Comparison of ENCODE assay signal across 13 mouse cellular contexts in genomic region chr13:45904955-45905354, GRCm38 (mm10). TPM values are rescaled to one million over a fixed set of nuclear protein-coding genes. Genes with fewer than 3 reads are reported as not detected.
DNase-seq lines count a peak whose midpoint lies in the region; ATAC-seq lines count a peak whose summit lies in the region.
"Had no signal": no experiment of that assay in that cellular context is flagged by ENCODE, and none has a peak within 500 bp of the region (broad histone marks: within the 10 kb centered on the region; RNA-seq: fewer than 3 reads in every experiment).

No protein-coding gene starts in this region.

- peaks cover 20% of the 10 kb centered on the region; the same call in 1 of the 2 replicates for H3K4me1 ChIP-seq in hindbrain, embryonic 14.5 days (replicated peaks; ENCODE audit: control insufficient read depth, insufficient read depth, low read length)
- H3K4me1 ChIP-seq in hindbrain, embryonic 11.5 days (replicated peaks; ENCODE audit: control insufficient read depth, insufficient read depth, low read length), result no peaks in the 10 kb centered on the region

- H3K9ac ChIP-seq in hindbrain, embryonic 14.5 days, result no peak overlapping the region
- H3K9ac ChIP-seq in hindbrain, embryonic 11.5 days (ENCODE audit: low read depth, low read length), result no peak overlapping the region

- no peaks in the 10 kb centered on the region for H3K27me3 ChIP-seq in hindbrain, embryonic 14.5 days (ENCODE audit: control insufficient read depth, insufficient read depth, low read length)
- no peaks in the 10 kb centered on the region for H3K27me3 ChIP-seq in hindbrain, embryonic 11.5 days (ENCODE audit: control insufficient read depth, insufficient read depth, low read length)
- H3K27me3 ChIP-seq: Patski had no signal

- 34% methylated on average over 4 of the region's 4 CpGs for WGBS in hindbrain, embryonic 14.5 days
- WGBS in hindbrain, embryonic 11.5 days, result 52% methylated on average over 4 of the region's 4 CpGs

- H3K9me3 ChIP-seq in hindbrain, embryonic 14.5 days (ENCODE audit: control insufficient read depth, low read length), result no peaks in the 10 kb centered on the region
- H3K9me3 ChIP-seq in hindbrain, embryonic 11.5 days (ENCODE audit: control insufficient read depth, low read length), result no peaks in the 10 kb centered on the region

- no peaks in the 10 kb centered on the region for H3K36me3 ChIP-seq in hindbrain, embryonic 14.5 days (replicated peaks; ENCODE audit: control insufficient read depth, insufficient read depth)
- H3K36me3 ChIP-seq in hindbrain, embryonic 11.5 days (ENCODE audit: control insufficient read depth, insufficient read depth, low read length), result no peaks in the 10 kb centered on the region

- H3K4me2 ChIP-seq in hindbrain, embryonic 14.5 days (replicated peaks), result 0 out of 2 replicates have a peak overlapping the region, but pooled peaks have one; percentile 10
- no peak overlapping the region for H3K4me2 ChIP-seq in hindbrain, embryonic 11.5 days (replicated peaks; ENCODE audit: low read depth, low read length)
- H3K4me2 ChIP-seq: midbrain, embryonic 11.5 days had no signal

- H3K4me3 ChIP-seq in hindbrain, embryonic 14.5 days (replicated peaks; ENCODE audit: low read length), result no peak overlapping the region
- no peak overlapping the region for H3K4me3 ChIP-seq in hindbrain, embryonic 11.5 days (ENCODE audit: low read depth, low read length)

- ATAC-seq in hindbrain, embryonic 14.5 days (ENCODE audit: low FRiP score), result peak; percentile 62; the same call in 1 of the 2 replicates
- no peak for ATAC-seq in hindbrain, embryonic 11.5 days (ENCODE audit: low FRiP score)
- ATAC-seq in granulocyte monocyte progenitor cell, adult 5-6 weeks (replicated peaks; ENCODE audit: poor library complexity, severe bottlenecking), result 0 out of 2 replicates have a peak, but pooled peaks have one; percentile 15
- ATAC-seq: CD4-positive, CD25-positive, alpha-beta regulatory T cell, adult 4 months; Patski had no signal

- H3K27ac ChIP-seq in hindbrain, embryonic 14.5 days, result no peak overlapping the region
- no peak overlapping the region for H3K27ac ChIP-seq in hindbrain, embryonic 11.5 days (ENCODE audit: low read depth, low read length)

- DNase-seq in hindbrain, embryonic 14.5 days (ENCODE audit: low spot score), result no peak
- no peak for DNase-seq in hindbrain, embryonic 11.5 days (ENCODE audit: low spot score)
- DNase-seq in retina, postnatal 1 day, result peak; percentile 11
- DNase-seq in retina, embryonic 14.5 days (ENCODE audit: low spot score), result no peak
- DNase-seq in urinary bladder, postnatal 14 days (ENCODE audit: low spot score), result no peak
- DNase-seq in kidney, postnatal 25 days, result no peak
- DNase-seq: cerebellum, postnatal 14 days; gastrocnemius, postnatal 36 days; kidney, adult 2 months had no signal

RNA-seq across cellular contexts. Expression of gene Atxn1, which starts 59.9 kb away (rescaled TPM):
- 5.4 and 8.1 TPM in 2 replicates for polyA plus RNA-seq in hindbrain, embryonic 14.5 days (2014; fragmentation: Nextera tagmentation; extraction: Ambion mirVana)
- polyA plus RNA-seq in hindbrain, embryonic 11.5 days (2014; fragmentation: Nextera tagmentation; extraction: Ambion mirVana), result 1.5 and 3.2 TPM in 2 replicates
- 26.9 and 35.7 TPM in 2 replicates for total RNA-seq in granulocyte monocyte progenitor cell, adult 5-6 weeks (2014; fragmentation: Nextera tagmentation)
- total RNA-seq in granulocyte monocyte progenitor cell, adult 5-6 weeks (2017), result 6.0 and 11.9 TPM in 2 replicates
